ENCODE assay signal across 8 mouse cellular contexts in genomic region chr7:15954978-15955443, GRCm38 (mm10). TPM values are rescaled to one million over a fixed set of nuclear protein-coding genes. Genes with fewer than 3 reads are reported as not detected.
DNase-seq lines count a peak whose midpoint lies in the region; ATAC-seq and TF ChIP-seq lines count a peak whose summit lies in the region.

No protein-coding gene starts in this region.

- no peak overlapping the region for H3K9ac ChIP-seq in forebrain, embryonic 16.5 days (replicated peaks; ENCODE audit: low read depth, low read length)
- no peak overlapping the region for H3K9ac ChIP-seq in hindbrain, embryonic 15.5 days
- H3K9ac ChIP-seq in liver, embryonic 12.5 days: peak overlapping the region; percentile 49
- H3K9ac ChIP-seq in midbrain, postnatal 0 days (replicated peaks; ENCODE audit: low read length, poor library complexity, severe bottlenecking): no peak overlapping the region

- no peaks in the 10 kb centered on the region for H3K9me3 ChIP-seq in forebrain, embryonic 16.5 days (ENCODE audit: control insufficient read depth, low read length)
- no peaks in the 10 kb centered on the region for H3K9me3 ChIP-seq in hindbrain, embryonic 15.5 days
- 0 out of 2 replicates have a peak, but pooled peaks cover 4% of the 10 kb centered on the region for H3K9me3 ChIP-seq in liver, embryonic 12.5 days (replicated peaks)
- no peaks in the 10 kb centered on the region for H3K9me3 ChIP-seq in midbrain, postnatal 0 days (ENCODE audit: low read length)

- no peaks in the 10 kb centered on the region for H3K36me3 ChIP-seq in forebrain, embryonic 16.5 days (ENCODE audit: control insufficient read depth, insufficient read depth)
- H3K36me3 ChIP-seq in hindbrain, embryonic 15.5 days: no peaks in the 10 kb centered on the region
- H3K36me3 ChIP-seq in liver, embryonic 12.5 days: 0 out of 2 replicates have a peak, but pooled peaks cover 4% of the 10 kb centered on the region
- no peaks in the 10 kb centered on the region for H3K36me3 ChIP-seq in midbrain, postnatal 0 days (ENCODE audit: insufficient read depth, low read length)

- ATAC-seq in forebrain, embryonic 16.5 days: no peak
- ATAC-seq in hindbrain, embryonic 15.5 days (ENCODE audit: low FRiP score, low read depth): peak; percentile 24; the same call in 1 of the 2 replicates
- peak; percentile 57 for ATAC-seq in liver, embryonic 12.5 days
- no peak for ATAC-seq in midbrain, postnatal 0 days (ENCODE audit: low FRiP score)

- no peak for TF ChIP-seq CTCF in midbrain, postnatal 0 days (IDR thresholded peaks at IDR 0.05)

- peak; percentile 51 for DNase-seq in adrenal gland, adult 2 months
- DNase-seq in adrenal gland, adult 18-20 months (ENCODE audit: low spot score in 2 of 2): no peak
- peak; percentile 17 for DNase-seq in midbrain, postnatal 0 days (ENCODE audit: low spot score)
- no peak for DNase-seq in left cerebral cortex, postnatal 4 days
- no peak for DNase-seq in frontal cortex, postnatal 10 days (ENCODE audit: low spot score in 2 of 2)

- H3K4me3 ChIP-seq in forebrain, embryonic 16.5 days (replicated peaks; ENCODE audit: low read length): no peak overlapping the region
- H3K4me3 ChIP-seq in hindbrain, embryonic 15.5 days: peak overlapping the region; percentile 14; the same call in 1 of the 2 replicates
- H3K4me3 ChIP-seq in liver, embryonic 12.5 days: peak overlapping the region; percentile 41
- no peak overlapping the region for H3K4me3 ChIP-seq in midbrain, postnatal 0 days (ENCODE audit: low read depth, low read length)

- intact Hi-C loops in left cerebral cortex, postnatal 4 days (cut with DNase I): no loop called here

- peak overlapping the region; percentile 14; the same call in 1 of the 2 replicates for H3K4me2 ChIP-seq in forebrain, embryonic 16.5 days (ENCODE audit: low read length)
- peak overlapping the region; percentile 45 for H3K4me2 ChIP-seq in hindbrain, embryonic 15.5 days
- H3K4me2 ChIP-seq in liver, embryonic 12.5 days: peak overlapping the region; percentile 72
- H3K4me2 ChIP-seq in midbrain, postnatal 0 days (ENCODE audit: low read depth, low read length, poor library complexity, severe bottlenecking): 0 out of 2 replicates have a peak overlapping the region, but pooled peaks have one; percentile 10

- WGBS in forebrain, embryonic 16.5 days: 10% methylated on average over 20 of the region's 21 CpGs
- 12% methylated on average over 20 of the region's 21 CpGs for WGBS in hindbrain, embryonic 15.5 days
- 2% methylated on average over 21 of the region's 21 CpGs for WGBS in liver, embryonic 12.5 days (ENCODE audit: insufficient replicate concordance)
- WGBS in midbrain, postnatal 0 days: 6% methylated on average over 19 of the region's 21 CpGs

- H3K4me1 ChIP-seq in forebrain, embryonic 16.5 days (replicated peaks; ENCODE audit: control insufficient read depth, insufficient read depth, low read length): no peaks in the 10 kb centered on the region
- H3K4me1 ChIP-seq in hindbrain, embryonic 15.5 days (replicated peaks): no peaks in the 10 kb centered on the region
- H3K4me1 ChIP-seq in liver, embryonic 12.5 days: peaks cover 60% of the 10 kb centered on the region
- H3K4me1 ChIP-seq in midbrain, postnatal 0 days (ENCODE audit: insufficient read depth, low read length): no peaks in the 10 kb centered on the region

- no peak overlapping the region for H3K27ac ChIP-seq in forebrain, embryonic 16.5 days (ENCODE audit: low read length)
- H3K27ac ChIP-seq in hindbrain, embryonic 15.5 days (replicated peaks): no peak overlapping the region
- H3K27ac ChIP-seq in liver, embryonic 12.5 days: peak overlapping the region; percentile 70
- no peak overlapping the region for H3K27ac ChIP-seq in midbrain, postnatal 0 days (ENCODE audit: low read depth, low read length)

- no peaks in the 10 kb centered on the region for H3K27me3 ChIP-seq in forebrain, embryonic 16.5 days (replicated peaks; ENCODE audit: control insufficient read depth, insufficient read depth, low read length)
- no peaks in the 10 kb centered on the region for H3K27me3 ChIP-seq in hindbrain, embryonic 15.5 days
- H3K27me3 ChIP-seq in liver, embryonic 12.5 days (replicated peaks): peaks cover 30% of the 10 kb centered on the region
- H3K27me3 ChIP-seq in midbrain, postnatal 0 days (ENCODE audit: insufficient read depth, low read length): no peaks in the 10 kb centered on the region

RNA-seq across cellular contexts. Expression of gene Nop53, which starts 9.1 kb away (rescaled TPM):
- total RNA-seq in adrenal gland, adult 2 months (2021): 100 to 1,000 TPM; 169 to 171 TPM
- 64.4 and 69.9 TPM in 2 replicates for polyA plus RNA-seq in adrenal gland, adult 2 months (2012; rRNA removed)
- total RNA-seq in adrenal gland, adult 18-20 months (2021): 100 to 1,000 TPM; 181 to 185 TPM
- 139 and 141 TPM in 2 replicates for polyA plus RNA-seq in forebrain, embryonic 16.5 days (2015; fragmentation: Nextera tagmentation; extraction: Ambion mirVana)
- polyA plus RNA-seq in hindbrain, embryonic 15.5 days (2015; fragmentation: Nextera tagmentation; extraction: Ambion mirVana): 110 and 114 TPM in 2 replicates
- 130 and 143 TPM in 2 replicates for polyA plus RNA-seq in liver, embryonic 12.5 days (2016; fragmentation: Nextera tagmentation; extraction: Ambion mirVana)
- 82.8 and 104 TPM in 2 replicates for total RNA-seq in midbrain, postnatal 0 days (2014; rRNA removed)
- polyA plus RNA-seq in midbrain, postnatal 0 days (2015; fragmentation: Nextera tagmentation; extraction: Ambion mirVana): 128 and 143 TPM in 2 replicates
- total RNA-seq in left cerebral cortex, postnatal 4 days (2021): 100 to 1,000 TPM; 110 to 112 TPM

RNA-seq across cellular contexts. Expression of gene Ehd2, which starts 12.4 kb away (rescaled TPM):
- total RNA-seq in adrenal gland, adult 2 months (2021): 10 to 100 TPM; 40.2 to 87.6 TPM
- 70.9 and 89.0 TPM in 2 replicates for polyA plus RNA-seq in adrenal gland, adult 2 months (2012; rRNA removed)
- total RNA-seq in adrenal gland, adult 18-20 months (2021): 100 to 1,000 TPM in 1 of 2 experiments, 10 to 100 TPM in 1; 28.7 to 121 TPM
- 5.4 and 5.6 TPM in 2 replicates for polyA plus RNA-seq in forebrain, embryonic 16.5 days (2015; fragmentation: Nextera tagmentation; extraction: Ambion mirVana)
- polyA plus RNA-seq in hindbrain, embryonic 15.5 days (2015; fragmentation: Nextera tagmentation; extraction: Ambion mirVana): 6.5 and 6.9 TPM in 2 replicates
- polyA plus RNA-seq in liver, embryonic 12.5 days (2016; fragmentation: Nextera tagmentation; extraction: Ambion mirVana): 6.5 and 7.8 TPM in 2 replicates
- total RNA-seq in midbrain, postnatal 0 days (2014; rRNA removed): 5.6 and 5.9 TPM in 2 replicates
- polyA plus RNA-seq in midbrain, postnatal 0 days (2015; fragmentation: Nextera tagmentation; extraction: Ambion mirVana): 3.9 and 4.3 TPM in 2 replicates
- total RNA-seq in left cerebral cortex, postnatal 4 days (2021): 1 to 10 TPM; 6.2 to 6.7 TPM

RNA-seq across cellular contexts. Expression of gene Selenow, which starts 32.8 kb away (rescaled TPM):
- 100 to 1,000 TPM; 158 to 238 TPM for total RNA-seq in adrenal gland, adult 2 months (2021)
- polyA plus RNA-seq in adrenal gland, adult 2 months (2012; rRNA removed): 223 and 233 TPM in 2 replicates
- total RNA-seq in adrenal gland, adult 18-20 months (2021): 100 to 1,000 TPM; 179 to 265 TPM
- polyA plus RNA-seq in forebrain, embryonic 16.5 days (2015; fragmentation: Nextera tagmentation; extraction: Ambion mirVana): 1,473 and 1,544 TPM in 2 replicates
- polyA plus RNA-seq in hindbrain, embryonic 15.5 days (2015; fragmentation: Nextera tagmentation; extraction: Ambion mirVana): 1,476 and 1,563 TPM in 2 replicates
- 445 and 464 TPM in 2 replicates for polyA plus RNA-seq in liver, embryonic 12.5 days (2016; fragmentation: Nextera tagmentation; extraction: Ambion mirVana)
- 718 and 730 TPM in 2 replicates for total RNA-seq in midbrain, postnatal 0 days (2014; rRNA removed)
- polyA plus RNA-seq in midbrain, postnatal 0 days (2015; fragmentation: Nextera tagmentation; extraction: Ambion mirVana): 2,106 and 2,315 TPM in 2 replicates
- total RNA-seq in left cerebral cortex, postnatal 4 days (2021): 1,000 to 10,000 TPM; 1,074 to 1,076 TPM

Comparison
In these comparisons a context has a peak if more than half of its experiments do, and no peak if none do; other contexts are left out.
1. DNase-seq: peak in adrenal gland, adult 2 months (single experiment) and midbrain, postnatal 0 days (single experiment); none in adrenal gland, adult 18-20 months (0 of 2), left cerebral cortex, postnatal 4 days (single experiment) and frontal cortex, postnatal 10 days (0 of 2).
2. ATAC-seq: peak in hindbrain, embryonic 15.5 days (single experiment) and liver, embryonic 12.5 days (single experiment); none in forebrain, embryonic 16.5 days (single experiment) and midbrain, postnatal 0 days (single experiment).
3. H3K4me2 ChIP-seq: peak in every context shown above with its lines; median percentile 72 in liver, embryonic 12.5 days; 45 in hindbrain, embryonic 15.5 days; 14 in forebrain, embryonic 16.5 days; 10 in midbrain, postnatal 0 days.
4. H3K4me3 ChIP-seq: peak in hindbrain, embryonic 15.5 days (single experiment) and liver, embryonic 12.5 days (single experiment); none in forebrain, embryonic 16.5 days (single experiment) and midbrain, postnatal 0 days (single experiment).